Mouse (Mus musculus) hindbrain, embryonic 13.5 days (tissue): Measurements from ENCODE around the gene Clcn5. TPM values are rescaled to one million over a fixed set of nuclear protein-coding genes. Genes with fewer than 3 reads are reported as not detected.

Experiments used
- ATAC-seq: fragments of 200-750 bp; cut with Nextera tagmentation; 2 replicates; pipeline ENCODE4 v1.8.0; 2017; ENCODE audit warnings: moderate TSS enrichment; ENCODE audit not compliant: low FRiP score
- H3K27ac ChIP-seq: fragments of 300-500 bp; sonication (generic); 2 replicates; pipeline ENCODE4 v1.5.1; 2015; ENCODE audit warnings: inconsistent platforms, mild to moderate bottlenecking, moderate library complexity
- H3K27me3 ChIP-seq: fragments of 300-500 bp; sonication (generic); 2 replicates; pipeline ENCODE4 v1.6.1; 2015; ENCODE audit warnings: mild to moderate bottlenecking, inconsistent platforms
- H3K36me3 ChIP-seq: fragments of 300-500 bp; sonication (generic); 2 replicates; pipeline ENCODE4 v1.6.1; 2015; ENCODE audit warnings: mild to moderate bottlenecking, inconsistent platforms
- H3K4me1 ChIP-seq: fragments of 300-500 bp; sonication (generic); replicated peaks from 2 replicates; pipeline ENCODE4 v1.6.1; 2015; ENCODE audit warnings: inconsistent platforms
- H3K4me2 ChIP-seq: fragments of 300-500 bp; sonication (generic); 2 replicates; pipeline ENCODE4 v1.6.1; 2015; ENCODE audit warnings: inconsistent platforms, mild to moderate bottlenecking, moderate library complexity
- H3K4me3 ChIP-seq: fragments of 300-500 bp; sonication (generic); 2 replicates; pipeline ENCODE4 v1.5.1; 2015; ENCODE audit warnings: mild to moderate bottlenecking, inconsistent platforms
- H3K9ac ChIP-seq: fragments of 300-500 bp; sonication (generic); 2 replicates; pipeline ENCODE4 v1.6.1; 2015; ENCODE audit warnings: mild to moderate bottlenecking, inconsistent platforms
- H3K9me3 ChIP-seq: fragments of 300-500 bp; sonication (generic); 2 replicates; pipeline ENCODE4 v1.6.1; 2016; ENCODE audit warnings: inconsistent platforms
- WGBS: fragments of 180-500 bp; shearing (Covaris S2); methylation state at CpG from one replicate; pipeline ENCODE4 v1.1.7; 2015; 5-methylcytosine and 5-hydroxymethylcytosine counted together
- polyA plus RNA-seq: library from polyadenylated mRNA; unstranded; fragments of >200 nt; fragmentation: Nextera tagmentation; extraction: Ambion mirVana; gene quantifications from 2 replicates; pipeline ENCODE4 v1.2.1, GENCODE M21; 2015

The Clcn5 gene
- polyA plus RNA-seq = 7.5 and 7.6 TPM in 2 replicates

DNA sequence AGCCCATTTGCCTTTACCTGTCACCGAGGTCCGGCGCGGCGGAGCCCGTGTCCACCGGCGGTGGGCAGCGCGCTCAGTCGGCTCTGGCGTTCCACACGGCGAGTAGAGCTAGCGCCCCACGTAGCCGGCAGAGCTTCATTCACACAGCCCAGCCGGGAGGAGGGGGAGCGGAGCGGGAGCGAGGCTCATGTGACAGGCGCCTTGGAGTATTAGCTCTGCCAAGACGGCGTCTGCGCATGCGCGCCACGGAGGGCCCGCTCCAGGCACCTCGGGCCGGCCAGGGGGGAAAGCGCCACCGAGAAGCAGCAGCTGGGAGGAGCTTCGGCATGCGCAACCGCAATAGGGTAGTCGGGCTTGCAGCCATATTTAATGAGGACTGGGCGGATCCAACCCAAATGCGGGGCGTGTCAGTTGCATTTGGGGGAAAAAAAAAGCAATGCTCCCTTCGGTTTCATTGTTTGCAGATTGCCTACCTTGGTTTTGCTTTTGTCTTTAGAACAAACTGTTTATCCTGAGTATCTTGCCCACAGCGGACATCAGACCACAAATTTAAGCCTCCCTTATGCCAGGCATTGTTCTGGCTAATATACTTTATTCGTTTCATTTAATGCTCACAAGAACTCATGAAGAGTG is at the start of gene Clcn5:
TSS of gene Clcn5 (minus strand) at position 270 of the 633 bp plus-strand sequence.
- no peaks in the 10 kb centered on the region for H3K36me3 ChIP-seq
- H3K9me3 ChIP-seq = no peaks in the 10 kb centered on the region
- 0 out of 2 replicates have a peak, but pooled peaks cover 7% of the 10 kb centered on the region for H3K4me1 ChIP-seq
- ATAC-seq = peak; percentile 97
- WGBS = 20% methylated on average over 43 of the region's 43 CpGs
- H3K9ac ChIP-seq = peak within 1 kb of the TSS; percentile 77
- no peaks in the 10 kb centered on the region for H3K27me3 ChIP-seq
- H3K27ac ChIP-seq = peak within 1 kb of the TSS; percentile 92
- peak within 1 kb of the TSS; percentile 54 for H3K4me2 ChIP-seq
- H3K4me3 ChIP-seq = peak within 1 kb of the TSS; percentile 54

DNA sequence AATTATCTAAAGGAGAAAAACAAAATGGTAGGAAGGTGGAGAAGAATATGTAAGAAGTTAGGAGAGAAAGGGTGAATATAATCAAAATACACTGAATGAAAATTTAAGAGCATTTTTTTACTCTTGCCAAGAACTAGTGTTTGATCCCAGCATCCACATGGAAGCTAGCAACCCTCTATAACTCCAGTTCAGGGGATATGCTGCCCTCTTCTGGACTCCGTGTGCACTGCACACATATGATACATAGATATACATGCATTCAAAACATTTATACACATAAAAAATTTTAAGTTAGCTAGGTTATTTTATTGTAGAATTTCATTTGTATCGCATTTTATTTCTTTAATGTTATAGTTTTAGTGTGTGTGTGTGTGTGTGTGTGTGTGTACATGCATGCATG is 6.3 kb upstream of the Clcn5 start:
- Histone ChIP-seq H3K4me1 (no peaks in the 10 kb centered on the region), H3K27me3 (no peaks in the 10 kb centered on the region), H3K27ac (no peak overlapping the region), H3K4me3 (no peak overlapping the region), H3K9ac (no peak overlapping the region), H3K9me3 (no peaks in the 10 kb centered on the region), H3K36me3 (no peaks in the 10 kb centered on the region), H3K4me2 (no peak overlapping the region)
- ATAC-seq = no peak
- 44% methylated on average over 2 of the region's 2 CpGs for WGBS

DNA sequence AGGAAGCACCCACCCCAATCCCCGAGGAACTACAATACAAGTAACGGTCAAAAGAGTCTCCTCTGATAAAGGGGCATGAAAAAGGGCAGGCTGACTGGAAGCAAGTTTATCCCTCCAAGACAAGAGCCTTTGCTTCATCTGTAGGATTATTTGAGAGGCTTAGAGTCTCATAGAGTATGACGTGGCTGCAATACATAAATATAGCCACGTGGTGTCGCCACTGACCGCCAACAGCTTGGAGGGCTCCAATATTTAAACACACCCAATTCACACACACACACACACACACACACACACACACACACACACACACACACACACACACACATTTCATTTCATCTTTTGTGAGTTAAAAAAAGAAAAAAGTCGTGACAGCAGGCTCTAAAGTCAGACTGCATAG is 3.1 kb upstream of the Clcn5 start:
- H3K36me3 ChIP-seq = no peaks in the 10 kb centered on the region
- H3K9me3 ChIP-seq = no peaks in the 10 kb centered on the region
- no peak for ATAC-seq

DNA sequence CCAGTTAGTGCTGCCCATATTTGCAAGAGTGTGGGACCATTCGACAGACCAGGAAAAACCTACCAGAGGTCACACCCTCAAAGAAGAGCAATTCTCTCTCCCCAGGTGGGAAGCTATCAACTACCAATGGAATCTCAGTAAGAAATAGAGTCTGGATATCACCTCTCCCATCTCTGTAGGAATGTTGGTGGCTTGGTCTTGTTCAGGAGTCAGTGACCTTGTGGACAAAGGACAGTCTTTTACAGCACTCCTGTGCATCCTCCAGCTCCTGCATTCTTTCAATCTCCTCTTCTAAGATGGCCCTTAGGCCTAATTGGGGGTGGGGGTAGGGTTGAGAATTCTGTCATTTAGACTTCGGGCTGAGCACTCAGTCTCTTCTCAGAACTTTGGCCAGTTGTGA is 1.4 kb upstream of the Clcn5 start:
- Histone ChIP-seq H3K4me2 (no peak overlapping the region), H3K9ac (no peak overlapping the region), H3K9me3 (no peaks in the 10 kb centered on the region), H3K36me3 (no peaks in the 10 kb centered on the region), H3K27ac (no peak overlapping the region), H3K27me3 (no peaks in the 10 kb centered on the region), H3K4me3 (no peak overlapping the region), H3K4me1 (0 out of 2 replicates have a peak, but pooled peaks cover 4% of the 10 kb centered on the region)
- no peak for ATAC-seq
- WGBS = 80% methylated on average over 2 of the region's 2 CpGs

More for the DNA sequence above, 3.1 kb upstream of the Clcn5 start:
- WGBS = 24% methylated on average over 4 of the region's 7 CpGs
- Histone ChIP-seq H3K27me3 (no peaks in the 10 kb centered on the region), H3K9ac (no peak overlapping the region), H3K27ac (no peak overlapping the region), H3K4me3 (no peak overlapping the region), H3K4me2 (no peak overlapping the region), H3K4me1 (0 out of 2 replicates have a peak, but pooled peaks cover 4% of the 10 kb centered on the region)

DNA sequence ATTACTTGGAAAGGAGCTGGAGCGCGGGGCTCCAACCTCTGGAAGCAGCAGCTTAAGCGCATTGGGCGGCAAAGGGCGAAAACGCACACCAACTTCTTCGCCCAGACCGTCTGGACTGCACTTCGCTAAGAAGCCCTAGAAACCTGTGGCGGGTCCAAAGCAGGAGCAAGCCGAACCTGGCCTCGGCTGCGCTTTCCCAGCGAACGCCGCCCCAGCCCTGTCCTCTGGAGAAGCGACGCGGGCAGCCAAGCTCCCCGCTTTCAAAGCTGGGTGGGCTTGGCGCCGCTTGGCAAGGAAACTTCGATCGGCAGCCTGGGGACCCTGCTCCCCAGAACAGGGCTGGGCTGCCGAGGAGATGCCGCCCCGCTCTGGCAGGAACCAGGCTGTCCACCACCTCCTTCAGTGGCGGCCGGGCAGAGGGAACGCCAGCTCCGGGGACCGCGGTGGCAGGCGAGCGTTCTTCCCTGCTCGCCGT is 570 bp downstream of the Clcn5 start:
- H3K4me1 ChIP-seq = 0 out of 2 replicates have a peak, but pooled peaks cover 7% of the 10 kb centered on the region
- H3K9me3 ChIP-seq = no peaks in the 10 kb centered on the region
- H3K27me3 ChIP-seq = no peaks in the 10 kb centered on the region
- peak overlapping the region; percentile 92 for H3K27ac ChIP-seq
- peak; percentile 87 for ATAC-seq
- peak overlapping the region; percentile 54 for H3K4me2 ChIP-seq
- peak overlapping the region; percentile 77 for H3K9ac ChIP-seq
- no peaks in the 10 kb centered on the region for H3K36me3 ChIP-seq
- H3K4me3 ChIP-seq = peak overlapping the region; percentile 54
- WGBS = 15% methylated on average over 34 of the region's 37 CpGs

DNA sequence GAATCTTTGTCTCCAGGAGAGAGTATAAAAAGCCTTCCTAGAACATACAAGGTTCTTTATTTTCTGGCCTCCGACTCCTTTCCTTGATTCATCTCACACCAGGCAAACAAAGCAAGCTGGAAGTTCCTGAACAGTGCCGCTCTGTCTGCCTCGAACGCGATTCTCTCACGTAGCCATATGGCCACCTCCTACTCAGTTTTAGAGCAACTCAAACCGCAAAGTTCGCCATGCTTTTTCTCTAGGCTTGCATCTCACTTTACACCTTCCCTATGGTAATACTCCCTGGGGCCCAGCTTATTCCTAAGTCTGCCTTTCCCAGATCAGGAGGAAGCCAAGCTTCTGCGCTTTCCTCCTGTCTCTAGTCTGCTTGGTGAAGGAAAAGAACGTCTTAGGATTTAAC is 4.0 kb downstream of the Clcn5 start:
- H3K9me3 ChIP-seq = no peaks in the 10 kb centered on the region
- ATAC-seq = no peak
- H3K27me3 ChIP-seq = no peaks in the 10 kb centered on the region
- 0 out of 2 replicates have a peak, but pooled peaks cover 7% of the 10 kb centered on the region for H3K4me1 ChIP-seq
- 53% methylated on average over 10 of the region's 10 CpGs for whole genome bisulfite sequencing
- H3K36me3 ChIP-seq = no peaks in the 10 kb centered on the region
- H3K9ac ChIP-seq = no peak overlapping the region
- no peak overlapping the region for H3K4me3 ChIP-seq
- H3K27ac ChIP-seq = no peak overlapping the region
- H3K4me2 ChIP-seq = peak overlapping the region; percentile 8; the same call in 1 of the 2 replicates

DNA sequence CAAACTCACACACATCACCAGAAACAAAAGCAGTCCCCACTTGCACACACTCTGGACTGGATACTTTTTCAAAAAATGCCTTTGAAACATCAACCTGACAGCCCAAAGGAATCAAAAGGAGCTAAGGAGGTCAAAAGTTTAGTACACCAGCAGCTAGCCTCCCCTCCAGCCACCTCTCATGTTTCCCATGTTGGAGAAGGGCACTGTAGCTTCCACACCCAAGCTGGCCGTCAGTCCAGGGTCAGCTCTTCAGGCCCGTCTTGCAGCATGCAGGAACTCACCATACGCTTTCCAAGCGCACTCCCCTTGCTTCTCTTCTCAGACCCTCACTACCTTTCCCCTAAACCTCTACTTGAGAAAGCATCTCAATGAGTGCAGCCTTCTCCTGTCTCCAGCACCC is 4.5 kb downstream of the Clcn5 start:
- 57% methylated on average over 4 of the region's 4 CpGs for WGBS
- H3K4me2 ChIP-seq = peak overlapping the region; percentile 8; the same call in 1 of the 2 replicates

DNA sequence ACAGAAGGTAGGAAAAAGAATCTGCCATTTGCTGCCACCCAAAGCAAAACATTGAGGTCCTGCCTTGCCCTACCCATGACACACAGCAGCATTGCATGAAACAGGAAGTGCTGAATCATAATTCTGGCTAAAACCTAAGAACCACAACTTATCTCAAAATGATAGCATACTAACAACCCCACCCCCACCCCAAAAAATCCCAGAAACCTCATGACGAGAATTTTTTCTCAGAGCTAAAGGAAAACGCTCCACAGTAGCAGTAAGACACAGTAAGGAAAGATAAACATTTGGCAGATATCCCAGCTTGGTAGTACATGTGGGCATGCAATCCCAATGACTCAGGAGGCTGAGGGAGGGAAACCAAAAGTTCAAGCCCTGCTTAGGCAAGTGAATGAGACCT is 10.9 kb downstream of the Clcn5 start:
- WGBS = 76% methylated on average over 2 of the region's 2 CpGs

More for the DNA sequence above, 4.5 kb downstream of the Clcn5 start:
- Histone ChIP-seq H3K4me1 (0 out of 2 replicates have a peak, but pooled peaks cover 7% of the 10 kb centered on the region), H3K9me3 (no peaks in the 10 kb centered on the region), H3K4me3 (no peak overlapping the region), H3K27me3 (no peaks in the 10 kb centered on the region), H3K36me3 (no peaks in the 10 kb centered on the region), H3K27ac (no peak overlapping the region), H3K9ac (no peak overlapping the region)
- no peak for ATAC-seq

DNA sequence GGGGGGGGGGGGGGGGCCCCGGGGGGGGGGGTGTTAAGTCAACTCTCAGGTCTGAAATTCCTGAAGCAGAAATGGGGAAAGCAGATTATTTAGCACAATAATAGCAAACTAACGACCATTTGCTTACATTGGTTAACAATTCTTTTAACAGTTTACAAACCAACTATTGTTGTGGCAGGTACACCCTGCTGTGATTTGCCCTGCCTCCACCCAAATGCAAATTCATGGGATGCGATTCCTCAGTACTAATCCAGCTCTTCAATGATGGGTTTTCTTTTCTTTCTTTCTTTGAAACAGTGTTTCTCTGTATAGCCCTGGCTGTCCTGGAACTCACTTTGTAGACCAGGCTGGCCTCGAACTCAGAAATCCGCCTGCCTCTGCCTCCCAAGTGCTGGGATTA is 12.3 kb downstream of the Clcn5 start:
- Histone ChIP-seq H3K27ac (no peak overlapping the region), H3K27me3 (no peaks in the 10 kb centered on the region), H3K4me1 (no peaks in the 10 kb centered on the region), H3K4me3 (no peak overlapping the region), H3K36me3 (no peaks in the 10 kb centered on the region), H3K4me2 (no peak overlapping the region), H3K9ac (no peak overlapping the region), H3K9me3 (no peaks in the 10 kb centered on the region)
- 47% methylated on average over 4 of the region's 5 CpGs for WGBS
- no peak for ATAC-seq

More for the DNA sequence above, 10.9 kb downstream of the Clcn5 start:
- Histone ChIP-seq H3K36me3 (no peaks in the 10 kb centered on the region), H3K9ac (no peak overlapping the region), H3K4me1 (no peaks in the 10 kb centered on the region), H3K9me3 (no peaks in the 10 kb centered on the region), H3K4me2 (no peak overlapping the region), H3K27me3 (no peaks in the 10 kb centered on the region), H3K4me3 (no peak overlapping the region), H3K27ac (no peak overlapping the region)
- ATAC-seq = no peak

DNA sequence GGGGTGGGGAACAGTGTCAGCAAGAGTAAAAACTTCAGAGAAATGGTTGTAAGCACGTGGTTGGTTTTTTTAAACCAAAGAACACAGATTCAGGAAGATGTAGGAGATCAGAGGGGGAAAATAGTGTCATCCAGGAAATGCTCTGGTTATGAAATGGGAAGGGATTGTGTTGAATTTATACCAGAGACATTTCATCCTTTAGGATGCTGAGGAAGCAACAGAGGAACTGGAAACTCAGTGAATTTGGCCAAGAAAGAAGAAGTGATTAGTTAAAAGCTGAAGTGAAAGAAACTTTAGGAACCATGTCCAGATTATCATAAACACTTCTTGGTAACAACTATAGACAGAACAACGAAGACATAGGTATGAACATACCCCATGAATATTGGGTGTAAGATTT is 26.2 kb downstream of the Clcn5 start:
- no peak for ATAC-seq
- H3K4me3 ChIP-seq = no peak overlapping the region
- no peaks in the 10 kb centered on the region for H3K4me1 ChIP-seq
- no peaks in the 10 kb centered on the region for H3K27me3 ChIP-seq
- 79% methylated on average over 2 of the region's 2 CpGs for WGBS
- no peak overlapping the region for H3K9ac ChIP-seq
- H3K9me3 ChIP-seq = no peaks in the 10 kb centered on the region
- no peak overlapping the region for H3K4me2 ChIP-seq
- H3K27ac ChIP-seq = no peak overlapping the region
- no peaks in the 10 kb centered on the region for H3K36me3 ChIP-seq

DNA sequence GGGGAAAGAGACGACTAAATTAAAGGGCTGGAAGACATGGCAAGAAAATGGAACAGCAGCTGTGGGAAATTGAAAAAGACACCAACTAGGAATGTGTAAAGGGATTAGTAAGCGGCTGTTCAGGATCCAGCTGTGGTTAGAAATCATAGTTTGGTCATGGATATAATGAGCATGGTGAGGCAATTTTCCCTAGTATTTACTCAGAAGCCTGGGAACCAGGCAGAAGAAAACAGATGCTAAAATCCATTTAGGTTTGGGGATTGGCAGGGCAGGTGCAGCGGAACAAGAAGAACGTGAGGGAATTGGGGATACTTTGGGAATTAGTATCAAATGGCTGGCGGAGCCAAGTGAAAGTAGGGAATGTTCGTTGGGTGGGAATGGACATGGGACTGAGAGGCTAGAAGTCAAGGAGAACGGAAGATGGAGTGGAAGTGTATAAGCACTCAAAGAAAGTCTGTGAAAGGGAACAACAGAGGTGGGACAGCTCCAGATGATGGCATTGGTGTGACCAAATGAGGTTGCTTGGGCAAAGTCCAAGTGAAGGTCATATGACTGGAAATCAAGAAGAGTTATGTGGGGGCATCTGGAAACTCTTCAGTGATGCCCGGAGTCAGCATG is 26.9 kb downstream of the Clcn5 start:
- no peak overlapping the region for H3K4me3 ChIP-seq
- H3K27me3 ChIP-seq = no peaks in the 10 kb centered on the region
- no peak overlapping the region for H3K4me2 ChIP-seq
- H3K4me1 ChIP-seq = no peaks in the 10 kb centered on the region
- no peaks in the 10 kb centered on the region for H3K9me3 ChIP-seq
- H3K36me3 ChIP-seq = no peaks in the 10 kb centered on the region
- no peak overlapping the region for H3K9ac ChIP-seq
- no peak overlapping the region for H3K27ac ChIP-seq
- ATAC-seq = no peak
- WGBS = 89% methylated on average over 8 of the region's 8 CpGs

DNA sequence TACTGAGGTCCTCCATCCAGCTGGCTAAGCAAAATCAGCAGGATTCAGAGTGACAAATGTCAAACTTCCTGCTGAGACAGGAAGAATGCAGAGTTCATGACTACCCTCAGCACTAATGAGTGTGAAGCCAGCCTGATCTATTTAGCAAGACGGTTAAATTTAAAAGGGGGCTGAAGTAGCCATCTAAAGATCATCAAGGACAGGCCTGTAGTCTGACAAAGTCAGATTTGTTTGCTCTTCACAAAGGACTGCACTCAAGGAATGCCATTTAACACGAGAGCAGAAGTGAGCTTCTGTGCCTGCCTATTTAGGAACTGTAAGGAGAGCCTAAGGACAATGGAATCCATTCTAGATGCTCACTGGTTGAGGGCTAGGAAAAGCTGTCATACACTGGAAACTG is 30.2 kb downstream of the Clcn5 start:
- Histone ChIP-seq H3K27ac (no peak overlapping the region), H3K36me3 (no peaks in the 10 kb centered on the region), H3K9ac (no peak overlapping the region), H3K4me2 (no peak overlapping the region), H3K4me3 (no peak overlapping the region), H3K9me3 (no peaks in the 10 kb centered on the region), H3K27me3 (no peaks in the 10 kb centered on the region), H3K4me1 (no peaks in the 10 kb centered on the region)
- WGBS = 16% methylated on average over 2 of the region's 2 CpGs
- ATAC-seq = no peak
